Mouse (Mus musculus): Measurements from ENCODE around the gene Fut11.
A peak's percentile ranks its signal among the peaks of the same experiment; 100 is the strongest.

The Fut11 gene

DNA sequence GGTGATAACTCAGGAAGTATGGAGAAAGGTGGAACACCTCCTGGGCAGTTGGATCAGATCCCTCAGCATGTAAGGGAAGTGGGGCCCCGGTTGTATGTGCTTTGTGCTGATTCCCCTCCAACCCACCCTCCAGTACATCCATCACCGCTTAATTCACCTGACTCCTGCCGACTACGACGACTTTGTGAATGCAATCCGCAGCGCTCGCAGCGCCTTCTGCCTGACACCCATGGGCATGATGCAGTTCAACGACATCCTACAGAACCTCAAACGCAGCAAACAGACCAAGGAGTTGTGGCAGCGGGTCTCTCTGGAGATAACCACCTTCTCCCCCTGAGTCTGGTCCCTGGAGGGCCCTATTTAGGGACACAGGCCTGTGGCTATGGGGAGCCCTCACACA lies 28.2 kb downstream of the Fut11 start:
- no peak for DNase-seq

DNA sequence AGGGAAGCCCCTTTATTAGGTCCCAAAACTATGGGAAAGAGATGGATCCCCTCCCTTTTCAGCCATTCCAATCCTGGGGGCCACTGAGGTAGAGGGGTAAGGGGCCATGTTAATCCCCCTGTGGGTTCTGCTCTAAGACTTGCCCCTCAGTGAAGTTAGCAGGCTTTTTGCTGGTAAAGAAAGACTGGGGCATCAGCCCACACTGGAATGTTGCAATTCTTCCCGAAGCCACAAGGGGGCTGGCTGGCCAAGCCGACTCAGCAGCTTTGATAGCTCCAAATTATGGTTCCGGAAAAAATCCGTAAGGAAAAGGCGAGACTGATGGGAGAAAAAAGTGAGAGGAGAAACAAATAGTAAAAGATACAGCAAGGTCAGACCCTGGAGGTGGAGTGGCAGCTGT lies 29.3 kb downstream of the Fut11 start:
- peak; percentile 37 to 48 for DNase-seq

DNA sequence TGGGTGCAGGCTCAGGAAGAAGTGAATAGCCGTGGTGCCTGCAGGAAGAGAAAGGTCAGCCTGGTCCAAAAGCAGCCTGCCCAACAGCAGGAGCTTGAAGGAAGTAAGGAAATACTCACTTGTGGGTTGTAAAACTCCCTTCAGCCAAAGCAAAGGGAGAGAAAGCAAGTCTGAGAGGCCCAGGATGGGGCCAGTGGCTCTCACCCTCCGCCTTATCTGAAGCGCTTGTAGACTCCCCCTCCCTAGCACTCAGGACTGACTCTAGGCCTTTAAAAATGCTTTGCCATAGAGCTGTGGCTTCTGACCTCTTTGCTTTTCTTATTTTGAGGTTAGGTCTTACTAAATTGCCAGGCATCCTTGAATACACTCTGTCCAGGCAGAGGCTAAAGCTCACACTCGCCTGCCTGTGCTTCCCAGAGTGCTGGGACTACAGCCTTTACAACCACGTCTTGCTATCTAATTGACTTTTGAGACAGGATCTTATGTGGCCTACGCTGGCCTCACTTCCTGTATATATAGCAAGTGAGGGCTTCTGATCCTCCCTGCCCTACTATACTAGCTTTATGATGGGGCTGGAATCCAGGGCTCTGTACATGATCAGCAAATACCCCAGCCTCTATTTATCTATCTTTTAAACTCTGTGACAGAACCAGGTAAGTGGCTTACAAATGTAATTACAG lies 31.0 kb downstream of the Fut11 start:
- no peak for DNase-seq

DNA sequence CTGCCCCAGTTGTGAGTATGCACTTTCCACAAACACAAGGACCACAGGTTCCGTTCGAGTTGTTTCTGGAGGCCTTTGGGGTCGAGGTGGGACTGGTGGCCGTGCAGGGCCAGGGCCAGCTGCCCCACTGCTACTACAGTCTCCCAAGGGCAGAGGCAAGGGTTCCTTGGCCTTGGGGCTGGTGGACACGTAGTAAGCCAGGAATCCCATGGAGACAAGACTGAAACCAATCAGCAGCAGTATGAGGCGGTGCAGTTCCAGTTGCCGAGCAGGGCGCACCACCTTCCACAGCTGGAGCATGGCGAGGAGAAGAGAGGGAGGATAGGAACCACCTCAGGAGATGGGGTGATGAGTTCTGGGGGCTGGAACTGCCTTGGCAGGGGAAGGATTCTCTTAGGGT lies 35.1 kb downstream of the Fut11 start:
- no peak for DNase-seq

DNA sequence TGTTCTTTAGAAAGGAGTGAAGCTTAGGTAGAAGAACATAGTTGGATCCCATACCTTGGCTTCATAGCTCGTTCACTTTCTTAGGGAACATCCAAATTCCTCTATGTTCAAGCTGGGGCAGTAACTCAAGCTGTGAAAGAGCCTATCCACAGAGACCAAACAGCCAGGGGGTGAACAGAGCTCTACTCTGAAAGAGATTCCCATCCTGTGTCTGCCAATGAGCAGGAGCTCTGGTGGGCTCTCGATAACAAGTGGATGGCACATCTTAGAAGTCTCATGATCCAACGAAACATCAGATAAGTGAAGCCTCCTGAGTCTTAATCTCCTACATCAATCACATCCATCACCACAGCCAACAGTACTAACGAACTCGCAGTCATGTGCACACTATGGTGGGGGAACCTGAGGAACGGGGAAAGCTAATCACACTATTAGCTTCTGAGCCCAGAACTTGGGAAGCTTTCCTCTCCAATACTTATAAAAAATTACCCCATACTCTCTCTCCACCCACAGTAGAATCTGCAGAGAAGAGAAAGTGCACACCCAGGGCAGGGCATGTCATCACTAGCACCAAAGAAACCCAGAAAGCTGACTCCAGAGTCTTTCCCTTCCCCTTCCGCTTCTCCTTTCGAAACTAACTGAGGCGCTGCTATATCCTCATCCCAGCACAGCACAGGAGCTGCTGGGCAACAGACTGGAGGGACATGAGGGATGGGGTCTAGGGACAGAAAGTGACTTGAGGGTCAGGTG lies 36.3 kb downstream of the Fut11 start:
- no peak for DNase-seq

DNA sequence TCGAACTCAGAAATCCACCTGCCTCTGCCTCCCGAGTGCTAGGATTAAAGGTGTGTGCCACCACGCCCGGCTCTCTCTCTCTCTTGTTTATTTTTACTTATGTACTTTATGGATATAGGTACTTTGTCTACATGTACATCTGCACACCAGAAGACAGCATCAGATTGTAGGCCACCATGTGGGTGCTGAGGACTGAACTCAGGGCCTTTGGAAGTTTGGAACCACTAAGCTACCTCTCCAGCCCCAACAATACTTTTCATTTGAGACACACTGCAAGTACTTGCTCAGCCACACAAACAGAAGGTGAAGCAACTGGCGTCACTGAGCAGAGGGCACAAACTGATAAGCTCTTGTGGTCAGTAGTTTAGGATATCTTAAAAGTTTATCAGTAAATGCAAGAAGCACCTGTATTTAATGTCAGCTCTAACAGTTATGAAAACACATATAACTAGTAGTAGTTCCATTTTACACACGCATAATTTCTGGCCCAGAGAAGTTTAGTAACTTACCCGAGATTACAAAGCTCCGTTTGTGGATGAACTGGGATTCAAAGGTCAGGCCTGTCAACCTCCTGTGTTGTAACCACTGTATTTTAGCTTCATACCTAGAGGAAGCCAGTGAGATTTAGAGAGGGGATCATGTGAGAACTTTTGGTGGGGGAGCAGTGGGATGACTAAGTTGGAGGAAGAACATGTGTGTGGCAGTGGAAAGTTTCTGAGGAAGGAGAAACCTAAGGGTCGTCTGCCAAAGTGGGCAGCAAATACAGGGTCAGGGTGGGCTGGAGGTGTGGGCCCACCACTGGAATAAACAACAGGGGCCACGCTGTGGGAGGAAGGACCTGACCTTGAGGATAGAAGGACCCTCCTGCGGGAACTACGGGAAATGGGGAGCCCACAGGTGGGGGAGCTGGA lies 38.5 kb downstream of the Fut11 start:
- no peak for DNase-seq

DNA sequence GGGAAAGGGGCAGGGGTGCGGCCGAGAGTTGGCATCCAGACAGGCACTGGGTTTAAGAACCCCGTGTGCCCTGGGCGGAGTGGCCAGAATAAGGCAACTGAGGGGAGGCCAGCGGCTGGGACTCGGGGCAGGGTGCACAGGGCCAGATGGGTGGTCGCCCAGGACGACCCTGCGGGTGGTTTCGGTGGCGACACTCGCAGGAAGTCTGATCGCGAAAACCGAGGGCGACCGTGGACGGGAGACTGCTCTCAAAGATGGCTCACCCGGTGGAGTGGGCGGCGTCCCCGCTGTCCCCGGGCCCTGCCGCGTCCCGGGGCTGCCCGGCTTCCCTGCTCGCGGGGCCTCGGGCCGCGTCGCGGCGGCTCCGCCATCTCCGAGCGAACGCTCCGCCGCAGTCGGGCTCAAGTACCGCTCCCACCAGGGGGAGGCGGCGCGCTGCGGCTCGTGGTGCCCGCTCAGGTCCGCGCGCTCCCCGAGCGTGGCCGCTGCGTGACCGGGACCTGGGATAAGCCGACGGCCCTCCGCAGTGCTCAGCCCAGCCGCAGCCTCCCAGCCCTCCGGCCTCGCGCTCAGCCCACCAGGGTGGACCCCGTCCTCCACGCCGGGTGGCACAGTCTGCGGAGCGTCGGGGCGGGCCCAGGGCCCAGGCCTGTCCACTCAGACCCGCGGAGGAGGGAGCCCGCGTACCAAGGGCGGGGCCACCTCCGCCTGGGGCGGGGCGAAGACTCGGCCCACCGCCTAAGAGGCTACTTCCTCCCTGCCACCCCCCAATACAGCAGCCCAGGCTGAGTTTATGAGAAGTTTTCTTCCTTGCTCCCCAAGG lies 39.4 kb downstream of the Fut11 start, which contains the start of gene Ndst2:
Gene Ndst2, minus strand, starts transcription at position 611 of the 823 bp plus-strand sequence.
- peak; percentile 89 to 92 for DNase-seq

DNA sequence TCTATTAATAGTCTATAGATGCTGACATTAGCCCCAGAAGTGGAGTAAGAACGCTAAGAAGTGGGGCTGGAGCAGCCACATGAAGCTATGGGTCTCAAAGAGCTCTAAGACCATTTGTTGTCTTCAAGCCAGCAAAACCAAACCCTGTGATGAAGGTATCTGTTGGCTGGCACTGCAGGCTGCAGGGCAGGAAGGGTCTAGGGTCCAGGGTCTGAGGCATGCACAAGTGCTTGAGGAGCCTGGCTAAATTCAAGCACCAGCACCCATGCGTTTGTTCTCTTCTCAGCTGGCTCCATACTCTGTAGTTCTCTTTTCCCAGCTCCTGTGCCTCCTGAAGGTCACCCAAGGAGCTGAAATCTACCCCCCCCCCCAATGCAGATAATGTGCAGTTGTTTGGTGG lies 40.3 kb downstream of the Fut11 start:
- DNase-seq, result no peak

DNA sequence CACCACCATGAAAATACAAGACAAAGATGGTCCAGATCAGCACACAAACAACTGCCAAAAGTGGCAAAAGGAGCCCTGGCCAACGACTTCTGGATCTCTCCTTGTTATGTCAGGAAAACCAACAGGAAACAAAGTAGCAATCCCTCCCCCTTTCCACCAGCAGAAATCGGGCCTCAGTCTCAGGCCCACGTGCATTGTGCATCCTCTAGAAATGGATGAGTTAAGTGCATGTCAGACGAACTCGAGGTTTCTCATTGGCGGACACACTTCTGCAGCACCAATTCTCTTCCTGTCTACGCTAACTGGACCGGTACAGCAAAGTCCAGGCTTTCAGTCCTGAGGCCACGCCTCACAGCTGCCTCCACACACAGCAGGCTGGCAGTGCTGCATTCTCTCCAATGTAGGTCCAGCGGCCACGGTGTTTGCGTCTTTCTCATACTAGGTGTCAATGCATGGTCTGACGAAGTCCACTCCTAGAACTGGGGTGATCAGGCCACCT lies 41.2 kb downstream of the Fut11 start:
- DNase-seq, result no peak

DNA sequence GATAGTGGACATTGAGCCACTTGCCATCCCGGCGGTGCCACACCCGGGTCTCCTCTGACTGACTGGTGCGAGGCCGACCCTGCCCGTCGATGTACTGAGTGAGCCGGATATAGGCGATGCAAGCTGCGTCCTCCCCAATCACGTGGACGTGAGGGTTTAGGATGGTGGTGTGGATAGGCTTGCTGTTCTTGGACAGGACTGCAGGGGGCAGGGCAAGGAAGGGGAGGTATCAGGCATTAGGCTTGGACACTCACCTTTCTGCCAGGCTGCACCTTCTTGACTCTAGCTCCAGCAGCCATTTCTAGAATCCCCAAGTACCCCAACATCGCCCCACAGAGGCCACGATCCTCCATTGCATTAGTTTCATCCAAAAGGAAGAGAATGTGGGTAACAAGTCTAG lies 42.5 kb downstream of the Fut11 start:
- peak; percentile 66 to 81 for DNase-seq

DNA sequence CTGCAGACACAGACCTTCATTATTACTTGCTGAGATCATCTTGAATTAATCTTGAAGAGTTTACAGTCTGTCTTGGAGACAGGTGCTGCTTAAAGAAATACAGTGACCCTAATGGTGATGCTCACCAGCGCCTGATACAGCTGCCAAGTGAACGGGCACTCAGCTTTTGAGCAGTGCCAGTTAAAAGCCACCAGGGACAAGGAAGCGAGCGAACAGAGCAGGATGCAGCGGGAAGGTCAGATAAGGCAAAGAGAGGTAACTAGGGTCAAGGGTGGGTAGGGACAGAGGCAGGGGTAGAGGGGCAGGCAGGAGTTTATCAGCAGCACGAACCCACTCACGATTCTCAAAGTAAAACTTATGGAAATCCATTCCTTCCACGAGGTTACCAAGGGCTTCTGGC lies 43.7 kb downstream of the Fut11 start:
- no peak for DNase-seq

DNA sequence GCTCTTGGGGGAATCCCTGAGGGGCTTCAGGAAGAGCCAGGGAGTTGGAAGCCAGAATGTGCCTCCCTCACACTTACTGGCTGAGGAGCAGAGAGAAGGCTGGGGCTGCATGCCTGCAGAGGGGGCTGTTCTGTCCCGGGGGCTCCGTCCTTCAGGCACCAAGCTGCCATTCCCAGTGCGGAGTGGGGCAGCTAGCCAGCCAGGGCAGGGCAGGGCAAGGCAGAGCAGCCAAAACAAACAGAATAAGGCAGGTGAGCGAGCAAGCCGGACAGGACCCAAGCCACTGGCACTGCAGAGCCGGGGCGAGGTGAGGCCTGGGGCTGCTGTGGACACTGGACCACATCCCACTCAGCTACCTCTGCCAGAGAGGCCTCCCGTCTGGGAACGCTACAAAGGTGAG lies 46.5 kb downstream of the Fut11 start:
- DNase-seq, result peak; percentile 76 to 84

DNA sequence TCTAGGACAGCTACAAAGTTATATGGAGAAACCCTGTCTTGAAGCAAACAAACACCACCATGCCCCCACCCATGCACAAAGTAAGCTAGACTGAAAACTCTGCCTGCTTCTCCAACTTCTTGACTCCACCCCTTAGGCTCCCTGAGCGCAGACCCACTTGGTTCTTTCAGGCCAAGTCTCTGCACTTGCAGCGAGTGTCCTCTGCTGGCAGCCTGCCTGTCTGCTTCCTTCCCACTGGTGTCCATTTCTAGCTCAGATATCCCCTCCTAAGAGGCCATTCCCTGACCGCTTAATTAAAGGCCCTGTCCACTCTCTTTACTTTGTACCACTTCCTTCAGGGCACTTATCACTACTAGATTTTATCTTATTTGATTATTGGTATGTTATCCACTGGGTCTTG lies 48.8 kb downstream of the Fut11 start:
- DNase-seq, result no peak

DNA sequence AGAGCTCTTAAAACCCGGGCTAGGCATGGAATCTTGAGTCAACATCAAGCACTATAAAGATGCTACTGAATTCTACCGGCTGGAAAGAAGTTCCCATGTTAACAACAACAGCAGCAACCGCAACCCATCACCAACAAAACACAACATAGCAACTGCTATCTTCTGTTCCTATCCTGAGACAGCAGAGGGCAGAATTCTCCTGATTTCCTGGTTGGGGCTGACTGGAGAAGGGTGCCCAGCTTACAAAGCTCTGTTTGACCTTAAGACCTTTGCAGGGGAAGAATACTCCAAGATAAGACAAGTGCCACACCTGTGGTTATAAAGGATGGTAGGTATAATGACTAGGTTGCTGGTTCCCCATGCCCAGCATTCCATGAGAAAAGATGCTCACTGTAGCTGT lies 52.2 kb downstream of the Fut11 start:
- no peak for DNase-seq

DNA sequence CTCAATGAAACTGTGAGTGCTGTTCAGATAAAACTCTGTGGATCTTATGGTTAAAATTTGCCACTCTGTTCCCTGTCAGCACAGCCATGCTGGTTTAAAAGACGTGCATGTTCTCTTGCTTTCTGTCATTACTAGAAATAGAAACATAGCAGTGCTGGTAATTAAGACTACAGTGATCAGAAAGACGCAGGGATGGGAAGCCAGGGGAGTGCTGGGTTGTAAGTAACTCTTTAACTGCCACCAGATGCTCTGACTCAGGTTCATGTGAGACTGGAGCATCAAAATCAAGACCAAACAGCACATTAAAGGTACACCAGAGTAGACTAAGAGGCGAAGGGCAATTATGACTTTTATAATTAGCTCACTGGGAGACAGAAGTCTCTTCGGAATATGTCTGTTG lies 53.6 kb downstream of the Fut11 start:
- no peak for DNase-seq

DNA sequence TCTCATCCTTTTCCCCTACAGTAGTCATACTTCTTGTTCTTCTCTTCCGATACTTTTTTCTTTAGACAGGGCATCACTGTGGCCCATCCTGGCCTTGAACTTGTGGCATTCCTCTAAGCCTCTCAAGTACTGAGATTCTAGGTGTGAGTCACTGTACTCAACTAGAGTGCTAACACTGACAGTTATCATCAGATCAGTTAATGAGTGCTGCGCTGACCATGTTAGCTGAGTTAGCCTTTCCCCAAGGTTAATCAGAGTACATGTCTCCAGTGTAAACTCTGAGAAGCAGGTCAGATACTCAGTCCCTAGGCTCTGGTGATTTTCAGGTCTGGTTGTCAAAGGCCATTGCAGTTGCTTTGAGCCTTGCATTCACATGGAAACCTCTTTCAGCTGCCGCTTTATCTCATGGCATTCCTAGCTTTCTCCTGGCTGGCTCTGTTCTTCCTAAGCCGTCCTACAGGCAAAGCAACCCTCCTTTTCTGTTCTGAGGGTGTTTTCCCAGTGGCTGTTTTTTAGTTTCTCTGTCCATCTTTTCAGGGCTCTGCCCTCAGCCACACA lies 54.8 kb downstream of the Fut11 start:
- DNase-seq, result no peak

DNA sequence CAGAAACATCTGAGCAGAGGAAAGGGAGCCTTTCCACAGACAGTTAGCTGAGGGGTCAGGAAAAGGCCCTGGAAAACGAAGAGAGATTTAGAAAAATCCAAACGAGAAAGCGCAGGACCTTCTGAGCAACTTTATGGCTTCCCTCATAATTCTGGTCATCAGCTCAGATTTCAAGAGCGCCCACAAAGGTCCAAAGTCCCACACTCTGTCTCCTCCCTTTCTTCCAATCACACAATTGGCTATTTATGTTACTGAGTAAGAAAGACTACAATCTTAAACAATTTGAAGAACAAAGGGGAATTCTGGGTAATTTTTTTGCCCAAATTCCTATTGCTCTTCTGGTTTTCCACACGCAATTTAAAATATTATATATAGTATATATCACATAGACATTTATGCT lies 55.7 kb downstream of the Fut11 start:
- DNase-seq, result no peak

All from lung, adult 18-20 months (tissue).